Mouse (Mus musculus): ENCODE measurements around the gene Lcmt1.
A peak's percentile ranks its signal among the peaks of the same experiment; 100 is the strongest.

Lcmt1 gene

DNA sequence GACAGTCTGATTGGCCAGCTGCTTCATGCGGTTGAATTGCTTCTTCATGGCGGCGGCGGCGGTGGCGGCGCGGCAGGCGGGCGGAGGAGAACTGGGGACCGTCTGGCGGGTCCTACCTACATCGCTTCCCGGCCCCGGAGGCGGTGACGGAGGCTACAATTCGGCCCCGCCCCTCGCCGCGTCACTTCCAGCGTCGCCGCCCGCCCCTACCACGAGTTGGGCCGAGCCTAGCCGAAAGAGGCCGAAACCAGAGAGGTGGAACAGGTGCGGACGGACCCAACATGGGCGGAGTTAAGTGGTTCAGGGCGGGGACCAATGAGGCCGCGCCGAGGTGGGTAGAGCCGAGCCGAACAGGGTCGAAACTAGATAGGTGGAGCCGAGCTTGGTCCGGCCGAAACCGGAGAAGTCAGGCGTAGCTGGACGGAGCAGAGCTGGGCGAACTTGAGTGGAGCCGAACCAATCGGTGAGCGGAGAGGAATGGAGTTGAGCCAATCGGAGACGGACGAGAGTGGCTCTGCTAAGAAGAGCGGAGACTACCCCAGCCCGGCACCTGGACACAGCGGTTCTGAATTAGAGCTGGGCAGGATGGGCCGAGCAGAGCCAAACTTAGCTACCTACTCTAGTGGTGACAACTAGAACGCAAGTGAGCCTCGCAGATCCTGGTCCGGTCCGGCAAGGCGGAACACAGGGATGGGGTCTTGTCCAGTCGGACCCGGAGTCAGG, at the start of gene Lcmt1, which contains the start of gene Arhgap17:
Lcmt1 (plus strand) TSS at position 26 of the 723 bp plus-strand sequence.
Arhgap17 (minus strand) TSS at position 157 of the 723 bp plus-strand sequence.
- DNase-seq: peak; percentile 94

DNA sequence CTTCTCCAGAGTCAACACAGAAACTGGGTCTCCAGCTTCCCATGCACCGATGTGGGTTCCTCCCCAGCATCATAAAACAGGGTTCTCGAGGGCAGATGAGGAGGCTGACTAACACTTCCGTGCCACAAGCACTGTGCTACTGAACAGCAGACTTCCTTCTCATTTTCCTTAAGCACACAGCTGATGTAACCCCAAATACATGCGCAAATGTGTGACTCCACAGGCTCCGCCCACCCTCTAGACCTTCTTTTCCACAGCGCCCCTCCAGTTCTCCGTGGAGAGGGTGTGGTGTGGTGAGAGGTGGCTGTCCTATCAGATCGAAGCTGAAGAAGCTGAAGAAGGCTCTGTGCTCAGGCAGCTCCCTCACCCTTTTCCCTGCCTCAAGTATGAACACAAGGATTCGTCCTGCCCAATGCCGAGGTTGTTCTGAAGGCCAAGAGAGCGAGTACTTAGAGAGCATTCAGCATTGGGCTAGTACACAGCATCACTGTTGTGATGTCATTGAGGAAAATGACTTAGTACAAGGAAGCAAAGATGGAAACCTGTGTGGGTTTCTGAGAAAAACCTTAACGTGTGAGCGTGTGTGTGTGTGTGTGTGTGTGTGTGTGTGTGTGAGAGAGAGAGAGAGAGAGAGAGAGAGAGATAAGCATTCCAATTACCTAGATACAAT, 47.0 kb upstream of the Lcmt1 start:
- no peak for DNase-seq

DNA sequence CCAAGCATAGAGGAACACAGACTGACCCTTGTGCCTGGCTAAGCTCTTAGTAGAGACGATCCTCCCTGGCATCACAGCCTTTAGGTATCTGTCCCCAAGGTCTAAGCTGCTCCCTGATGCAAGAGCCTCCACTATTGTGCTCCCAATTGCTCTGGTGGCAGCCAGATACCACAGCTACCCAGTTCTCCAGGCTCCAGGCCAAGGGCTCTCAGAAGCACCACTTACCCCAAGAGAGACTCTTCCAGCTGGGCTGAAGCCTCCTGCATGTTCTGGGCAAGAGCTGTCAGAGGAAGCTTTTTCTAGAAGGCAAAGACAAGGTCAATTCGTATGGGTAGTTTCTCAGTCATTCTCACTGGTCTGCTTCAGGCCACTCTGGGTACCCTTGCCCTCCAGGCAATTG, 46.2 kb upstream of the Lcmt1 start:
- no peak for DNase-seq

DNA sequence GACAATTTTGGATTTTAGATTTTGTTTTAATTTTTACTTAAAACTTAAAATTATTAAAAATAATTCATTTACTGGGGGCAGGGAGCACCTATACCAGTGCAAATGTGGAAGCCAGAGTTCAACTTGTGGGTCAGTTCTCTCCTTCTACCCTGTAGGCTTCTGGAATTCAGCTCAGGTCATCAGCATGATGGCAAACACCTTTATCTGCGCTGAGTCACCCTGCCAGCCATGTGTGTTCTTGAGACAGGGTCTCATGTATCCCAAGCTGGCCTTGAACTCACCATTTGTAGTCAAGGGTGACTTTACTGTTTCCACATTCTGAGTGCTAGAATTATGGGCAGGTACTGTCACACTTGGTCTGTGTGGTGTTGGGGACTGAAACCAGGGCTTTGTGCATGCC, 45.5 kb upstream of the Lcmt1 start:
- no peak for DNase-seq

DNA sequence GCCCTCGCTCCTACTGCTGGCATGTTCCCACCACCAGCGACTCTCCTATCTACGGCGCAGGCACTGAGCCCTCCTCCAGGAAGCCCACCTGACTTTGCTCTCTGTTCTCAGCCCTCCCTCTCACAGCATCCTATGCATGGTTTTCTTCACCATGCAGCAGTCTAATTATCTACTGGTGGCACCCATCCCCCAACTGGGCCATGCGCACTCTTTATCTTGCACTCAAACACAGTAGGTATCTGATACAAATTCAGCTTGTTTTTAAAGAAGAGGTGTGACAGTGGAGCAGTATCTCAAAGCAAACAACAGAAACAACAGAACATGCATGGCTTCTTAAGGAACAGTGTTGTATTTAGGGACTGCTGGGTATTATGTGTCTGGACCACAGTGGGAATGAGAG, 43.5 kb upstream of the Lcmt1 start:
- no peak for DNase-seq

DNA sequence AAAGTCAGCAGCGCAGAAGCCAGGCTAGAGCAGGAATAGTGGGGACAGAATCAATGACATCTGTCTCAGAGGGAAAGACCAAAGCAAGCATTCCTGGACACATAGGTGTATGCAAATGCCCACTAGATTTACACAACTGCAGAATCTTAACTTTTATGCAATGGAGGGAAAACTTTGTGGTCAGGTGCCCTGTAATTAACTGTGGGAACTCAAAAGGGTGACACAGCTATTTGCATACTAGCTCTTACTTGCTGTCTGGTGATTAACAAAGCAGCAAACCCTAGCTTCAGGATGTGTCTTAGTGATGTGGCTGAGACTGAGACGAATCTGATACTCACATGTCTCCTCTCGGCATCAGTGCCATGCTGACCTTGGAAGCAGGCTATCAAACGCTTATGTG, 42.7 kb upstream of the Lcmt1 start:
- DNase-seq: no peak

DNA sequence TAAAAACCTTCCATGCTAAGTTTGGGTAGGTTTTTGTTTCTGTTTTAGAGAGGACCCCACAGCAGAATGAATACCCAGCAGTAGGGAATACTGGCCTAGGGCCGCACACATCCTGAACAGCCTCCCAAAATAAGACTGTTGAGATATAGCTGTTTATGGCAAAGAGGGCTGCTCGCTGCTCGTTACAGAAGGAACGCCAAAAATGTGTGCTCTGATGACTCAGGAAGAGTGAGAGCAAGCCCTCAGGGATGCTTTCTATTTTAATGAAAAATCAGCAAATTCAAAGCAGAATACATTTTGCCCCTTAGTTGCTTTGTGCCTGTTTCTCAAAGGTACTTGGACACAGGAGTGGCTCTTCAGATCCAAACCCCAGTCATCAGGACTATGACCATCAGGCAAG, 41.7 kb upstream of the Lcmt1 start:
- DNase-seq: no peak

DNA sequence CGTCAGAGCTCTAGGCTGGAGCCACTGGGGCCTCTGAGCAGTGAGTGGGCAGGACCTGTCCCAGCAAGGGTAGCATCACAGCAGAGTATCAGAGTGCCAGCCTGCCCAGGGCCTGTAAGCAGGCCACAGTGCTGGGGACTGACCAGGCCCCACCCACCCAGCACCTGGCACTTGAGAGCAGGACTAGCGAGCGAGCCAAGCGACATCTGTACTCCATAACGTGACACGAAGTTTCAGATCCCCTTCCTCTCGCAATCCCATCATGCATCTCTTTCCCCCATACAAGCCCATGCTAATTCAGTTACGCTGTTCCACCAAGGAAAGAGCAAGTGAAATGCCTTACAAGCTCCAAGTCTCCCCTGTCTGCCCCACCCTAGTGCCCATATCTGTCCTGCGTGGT, 39.1 kb upstream of the Lcmt1 start:
- DNase-seq: no peak

DNA sequence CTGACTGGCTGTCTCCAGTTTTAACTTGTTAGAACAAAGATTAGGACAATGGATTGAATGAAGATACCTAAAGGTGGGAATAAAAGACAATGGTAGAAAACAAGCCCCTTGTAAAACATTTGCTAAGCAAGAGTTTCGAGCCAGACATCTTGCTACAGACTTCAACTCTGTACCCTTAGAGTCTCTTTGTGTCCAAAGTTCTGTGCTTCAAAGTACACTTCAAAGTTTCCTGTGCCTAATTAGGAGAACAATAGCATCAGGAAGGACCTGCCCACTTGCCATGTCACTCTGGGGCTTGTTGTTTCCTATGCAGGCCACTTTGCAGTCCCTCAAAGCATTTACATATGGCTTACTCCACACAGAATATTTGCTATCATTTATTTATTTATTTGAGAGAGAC, 33.3 kb upstream of the Lcmt1 start:
- DNase-seq: no peak

DNA sequence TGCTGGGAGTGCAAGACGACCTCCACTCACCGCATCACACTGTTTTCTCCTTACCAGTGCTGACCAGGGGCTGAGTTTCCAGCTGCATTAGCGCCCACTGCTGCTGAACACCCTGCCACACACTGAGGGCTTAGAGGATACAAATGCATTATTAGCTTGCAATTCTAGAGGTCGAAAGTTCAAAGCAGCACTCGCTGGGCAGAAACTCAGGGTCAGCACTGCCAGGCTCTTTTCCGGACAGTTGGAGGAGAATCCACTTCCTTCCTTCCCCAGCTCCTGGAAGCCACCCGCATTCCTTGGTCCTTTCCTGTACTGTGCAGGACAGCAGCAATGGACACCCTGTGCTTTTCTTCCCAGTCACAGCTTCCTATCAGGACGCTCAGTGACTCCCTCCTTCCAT, 31.2 kb upstream of the Lcmt1 start:
- no peak for DNase-seq

DNA sequence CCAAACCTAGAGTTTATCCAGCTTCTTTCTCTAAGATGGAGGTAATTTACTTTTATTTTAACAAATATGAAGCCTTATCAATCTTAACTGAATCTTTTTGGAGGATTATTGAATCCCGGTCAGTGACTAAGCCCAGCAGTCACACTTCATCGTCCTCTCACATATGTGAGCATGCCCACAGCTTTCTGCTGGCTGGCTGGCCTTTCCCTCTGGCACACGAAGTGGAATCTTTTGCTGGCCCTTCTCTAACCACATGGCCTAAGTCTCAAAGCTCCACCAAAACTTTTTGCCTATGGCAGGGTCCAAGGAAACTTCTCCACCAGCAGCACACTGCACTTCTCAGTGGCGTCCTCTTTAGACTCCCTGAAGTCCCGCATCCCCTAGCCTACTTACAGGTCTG, 27.7 kb upstream of the Lcmt1 start:
- DNase-seq: no peak

DNA sequence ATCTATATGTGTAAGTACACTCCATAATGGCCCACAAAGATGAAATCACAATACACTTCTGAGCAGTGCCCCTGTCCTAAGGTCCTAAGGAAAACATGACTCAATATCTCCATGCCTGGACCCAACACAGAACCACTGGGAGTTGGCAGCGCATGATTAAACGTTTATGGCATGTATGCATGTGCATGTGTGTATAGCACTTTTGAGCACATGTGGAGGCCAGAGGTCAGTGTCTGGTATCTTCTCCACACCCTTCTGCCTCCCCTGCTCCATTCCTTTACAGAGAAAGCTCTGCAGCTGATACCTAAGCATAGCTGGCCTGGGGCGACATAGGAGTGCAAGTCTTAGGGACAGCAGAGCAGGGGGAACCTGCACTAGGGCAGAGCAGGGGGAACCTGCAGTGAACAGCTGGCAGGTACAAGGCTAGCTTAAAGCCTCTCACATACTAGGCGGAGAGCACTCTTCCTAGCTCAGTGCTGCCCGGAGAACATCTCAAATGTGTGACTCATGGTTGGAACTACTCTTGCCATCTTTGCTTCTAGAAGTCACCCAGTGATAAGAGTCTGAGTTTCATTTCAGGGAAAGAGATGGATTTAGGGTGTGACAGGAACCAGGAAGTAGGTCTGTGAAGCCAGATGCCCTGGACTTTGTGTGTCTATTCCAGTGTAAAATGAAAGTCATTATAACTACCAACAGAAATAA, 25.4 kb upstream of the Lcmt1 start:
- no peak for DNase-seq

DNA sequence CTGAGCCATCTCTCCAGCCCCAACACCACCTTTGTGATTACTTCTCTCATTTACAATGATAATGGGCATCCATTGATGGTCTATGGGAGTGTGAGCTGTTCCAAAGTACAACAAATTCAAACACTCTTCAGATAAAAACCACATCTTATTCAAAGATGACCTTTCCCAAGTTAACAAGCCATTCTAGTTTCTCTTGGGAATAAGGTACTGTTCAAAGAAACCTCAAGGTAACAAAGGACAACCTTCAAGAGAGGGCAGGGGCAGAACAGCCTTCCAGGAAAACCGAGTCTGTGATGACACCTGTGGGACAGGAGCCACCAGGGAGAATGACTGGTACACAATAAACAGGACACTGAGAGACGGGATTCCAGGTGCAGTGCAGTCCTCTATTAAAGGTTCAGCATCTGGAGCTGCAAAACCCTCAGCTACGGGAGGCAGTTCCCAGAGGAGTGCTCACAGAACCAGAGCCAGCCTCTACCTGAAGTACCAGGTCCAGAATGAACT, 24.5 kb upstream of the Lcmt1 start:
- no peak for DNase-seq

DNA sequence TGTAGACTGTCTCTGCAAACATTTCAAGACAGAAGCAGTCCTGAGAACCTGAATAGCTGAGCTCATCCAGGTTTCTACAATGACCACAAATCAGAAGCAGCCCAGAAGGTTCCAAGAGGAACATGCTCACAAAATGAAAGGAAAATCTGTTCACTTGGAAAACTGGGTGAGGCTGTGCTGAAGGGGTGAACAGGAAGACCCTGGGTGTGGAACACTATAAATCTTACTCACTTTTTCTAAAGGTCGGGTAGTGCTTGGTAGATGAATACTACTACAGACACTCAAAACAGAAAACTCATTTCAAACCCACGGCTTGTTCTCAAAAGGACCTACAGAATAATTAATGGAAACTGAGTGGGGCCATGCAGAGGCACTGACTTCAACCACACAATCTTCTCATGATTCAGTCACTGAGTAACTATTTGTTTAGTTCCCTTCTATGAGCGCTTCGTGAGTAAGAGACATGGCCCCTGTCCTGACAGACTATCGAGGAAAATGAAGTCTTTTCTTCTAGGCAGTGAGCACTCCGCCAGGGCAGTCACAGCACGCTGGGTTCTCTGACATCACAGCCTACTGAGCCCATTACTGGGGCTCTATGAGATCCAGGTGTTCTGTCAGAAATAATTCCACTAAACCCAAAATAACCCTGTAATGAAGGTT, 22.8 kb upstream of the Lcmt1 start:
- no peak for DNase-seq

DNA sequence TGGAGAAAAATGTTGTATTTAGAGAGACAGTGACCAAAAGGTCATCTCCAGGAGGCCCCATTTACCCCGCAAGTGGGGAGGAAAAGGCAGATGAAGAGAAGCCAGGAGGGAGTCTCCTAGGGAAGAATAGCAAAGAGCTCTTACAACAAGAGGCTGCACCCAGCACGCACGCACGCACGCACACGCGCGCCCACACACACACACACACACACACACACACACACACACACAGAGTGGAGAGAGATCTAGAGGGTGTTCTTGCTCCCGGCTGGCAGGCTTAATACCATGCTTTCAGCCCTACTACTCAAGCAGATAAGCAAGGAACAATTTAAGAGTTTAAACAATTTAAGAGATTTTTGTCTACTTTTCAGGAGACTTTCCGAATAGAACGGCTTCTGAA, 19.8 kb upstream of the Lcmt1 start:
- DNase-seq: no peak

DNA sequence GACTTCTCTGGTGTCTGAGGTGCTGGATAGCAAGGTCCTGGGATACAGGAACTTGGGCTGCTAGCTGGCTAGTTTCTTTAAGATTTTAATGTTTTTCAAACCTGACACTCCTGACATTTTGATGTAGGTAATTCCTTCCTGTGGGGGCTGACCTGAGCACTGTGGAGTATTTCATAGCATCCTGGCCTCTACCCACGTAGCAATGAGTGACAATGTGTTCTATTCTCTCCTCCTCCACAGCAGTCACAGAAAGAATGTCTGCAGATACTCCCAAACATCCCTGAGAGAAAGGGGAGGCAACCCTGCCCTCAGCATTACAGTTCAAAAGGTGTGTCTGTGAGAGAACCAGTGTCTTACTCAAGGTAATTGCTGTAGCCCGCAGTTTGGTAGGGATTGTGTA, 19.3 kb upstream of the Lcmt1 start:
- DNase-seq: no peak

DNA sequence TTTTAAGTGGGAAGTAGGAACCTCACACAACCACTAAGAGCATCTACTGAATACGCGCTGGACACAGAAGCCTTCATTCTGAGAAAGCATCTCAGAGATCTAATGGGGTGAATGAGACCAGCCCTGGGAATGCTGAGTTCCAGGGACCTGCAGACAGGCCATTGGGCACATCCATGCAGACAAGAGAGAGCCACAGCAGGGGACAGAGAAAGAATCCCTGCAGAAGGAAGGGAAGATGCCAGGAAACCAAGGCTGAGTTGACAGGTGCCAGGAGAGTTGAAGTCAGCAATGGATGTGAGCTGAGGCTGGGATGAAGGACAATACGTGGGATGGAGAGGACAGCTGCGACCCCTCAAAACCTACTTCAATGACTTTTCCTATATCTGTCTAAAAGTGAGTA, 16.5 kb upstream of the Lcmt1 start:
- DNase-seq: no peak

DNA sequence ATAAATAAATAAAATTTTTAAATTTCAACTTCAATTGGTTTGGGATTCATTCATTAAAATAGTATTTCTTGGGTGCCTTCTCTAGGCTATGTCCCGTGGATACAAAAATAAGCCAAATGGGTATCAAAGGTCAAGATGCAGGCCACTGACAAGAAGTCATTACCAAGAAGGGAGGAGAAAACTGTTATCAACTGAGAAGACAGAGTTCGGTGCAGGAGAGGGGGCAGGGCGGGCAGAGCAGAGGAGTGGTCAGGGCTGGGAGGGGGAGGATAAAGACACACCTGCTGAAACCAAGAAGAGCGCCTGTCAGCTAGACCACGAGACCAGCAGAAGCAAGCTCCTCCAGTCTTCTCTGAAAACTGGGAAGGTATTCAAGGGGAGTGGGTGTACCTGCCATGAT, 15.7 kb upstream of the Lcmt1 start:
- no peak for DNase-seq

DNA sequence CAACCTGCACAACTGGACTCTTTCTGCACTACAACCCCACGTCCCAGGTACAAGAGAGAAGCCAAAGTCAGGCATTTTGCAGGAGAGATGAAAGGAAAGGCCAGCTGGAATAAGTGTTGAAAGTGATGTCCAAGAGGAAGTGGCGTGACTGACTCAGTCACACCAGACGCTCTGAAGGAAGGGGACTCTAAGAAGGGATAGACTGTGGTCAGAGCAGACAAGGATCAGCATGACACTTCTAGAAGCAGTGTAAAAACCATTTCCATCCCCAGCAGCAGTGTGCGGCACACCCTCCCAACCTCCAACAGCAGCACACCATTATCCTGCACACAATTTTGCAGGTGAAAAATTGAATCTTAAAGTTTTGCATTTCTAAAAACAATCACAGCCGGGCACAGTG, 15.2 kb upstream of the Lcmt1 start:
- no peak for DNase-seq

DNA sequence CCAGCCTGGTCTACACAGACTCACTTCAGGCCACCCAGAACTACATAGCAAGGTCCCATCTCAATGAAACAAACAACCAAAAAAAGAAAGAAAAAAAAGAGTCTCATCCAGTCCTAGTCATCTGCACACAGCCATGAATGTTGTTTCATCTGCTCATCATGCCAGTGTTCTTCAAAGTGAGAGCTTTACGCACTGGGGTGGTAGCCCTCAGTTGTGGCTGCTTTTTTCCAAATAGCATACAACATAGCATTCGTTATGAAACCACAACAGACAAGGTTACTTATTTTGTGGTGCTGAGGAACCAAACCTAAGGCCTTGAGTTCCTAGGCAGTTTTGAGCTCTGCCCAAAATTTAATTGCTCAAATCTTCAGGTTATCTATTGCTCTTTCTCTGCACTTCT, 14.7 kb upstream of the Lcmt1 start:
- DNase-seq: no peak

DNA sequence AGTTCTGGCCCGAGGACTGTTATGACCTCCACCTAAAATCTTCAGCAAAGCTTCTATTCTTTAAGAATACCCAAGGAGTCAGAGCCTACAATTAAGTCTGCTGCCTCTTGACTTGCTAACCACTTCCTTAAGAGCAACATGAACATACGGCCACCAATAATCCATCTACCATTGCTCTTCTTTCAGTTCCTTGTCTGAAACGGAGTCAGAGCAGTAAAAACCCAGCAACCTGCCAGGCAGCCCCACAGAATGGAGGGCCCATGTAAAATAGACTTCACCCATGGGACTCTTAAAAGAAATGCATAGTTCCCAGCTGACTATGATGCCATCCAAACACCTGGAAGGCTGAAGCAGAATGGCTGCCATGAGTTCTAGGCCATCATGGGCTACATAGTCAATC, 13.4 kb upstream of the Lcmt1 start:
- DNase-seq: no peak

DNA sequence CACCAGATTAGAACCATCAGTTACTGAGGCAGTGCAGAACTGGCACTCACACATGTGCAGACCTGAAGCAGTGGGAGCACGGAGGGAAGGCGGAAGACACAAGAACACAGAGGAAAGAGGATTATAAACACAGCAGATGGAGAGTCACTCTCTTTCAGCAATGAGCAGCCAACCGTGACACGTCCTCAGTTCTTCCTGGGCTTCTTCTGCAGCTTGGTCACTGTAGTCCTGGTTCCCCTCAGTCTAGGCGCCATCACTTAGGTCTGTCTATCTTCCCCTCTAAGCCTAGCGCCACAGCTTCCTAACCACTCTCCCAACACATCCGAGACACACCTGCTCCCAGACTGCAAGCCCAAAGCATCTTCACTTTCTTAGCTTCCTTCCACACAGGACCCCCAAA, 10.5 kb upstream of the Lcmt1 start:
- DNase-seq: no peak

DNA sequence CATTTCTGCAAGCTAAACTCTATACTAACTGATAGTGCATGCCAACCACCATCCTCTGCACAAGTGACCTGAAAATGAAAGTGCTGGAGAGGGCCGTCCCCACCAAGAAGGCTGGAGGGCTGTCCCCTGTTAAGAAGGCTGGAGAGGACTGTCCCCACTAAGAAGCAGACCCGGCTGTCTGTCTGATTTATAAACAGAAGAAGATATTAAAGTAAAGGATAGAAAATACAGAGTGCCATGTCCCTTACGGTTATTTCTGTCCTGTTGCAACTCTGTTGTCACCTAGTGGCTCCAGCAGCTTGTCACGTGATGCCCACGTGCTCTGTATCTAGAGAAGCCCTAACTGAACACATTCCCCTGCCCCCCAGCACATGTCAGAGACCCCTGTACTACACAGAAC, 9.4 kb upstream of the Lcmt1 start:
- DNase-seq: no peak

Measured in right cerebral cortex, postnatal 4 days (tissue).